Mouse (Mus musculus) left cerebral cortex, adult 18-20 months (tissue): Measurements from ENCODE around the gene Gm15217. TPM values are rescaled to one million over a fixed set of nuclear protein-coding genes. Genes with fewer than 3 reads are reported as not detected.

Experiments
- DNase-seq, 2 experiments: peaks; one replicate each; pipeline ENCODE4 v3.0.0; 2021 to 2022; ENCODE audit warnings: low spot score in 2 of 2, mixed read lengths in 1 of 2
- total RNA-seq, 2 experiments: library from RNA; stranded (reverse); gene quantifications; 2 replicates each; pipeline ENCODE4 v1.2.3; 2021

Gene Gm15217
- total RNA-seq, 2 experiments from 2014 or later = not detected

- DNase-seq = no peak
Measured at GRCm38 (mm10) chr14:46391621-46392170, 12.5 kb downstream of the Gm15217 start.

- no peak for DNase-seq
Measured at GRCm38 (mm10) chr14:46398091-46398695, 19.0 kb downstream of the Gm15217 start.

- DNase-seq = no peak
Measured at GRCm38 (mm10) chr14:46399925-46400324, 20.7 kb downstream of the Gm15217 start.

- no peak for DNase-seq
Measured at GRCm38 (mm10) chr14:46408319-46408718, 29.1 kb downstream of the Gm15217 start.

GRCm38 (mm10) chr14:46409016-46409415 is 29.8 kb downstream of the Gm15217 start:
- no peak for DNase-seq

GRCm38 (mm10) chr14:46410557-46411120 is 31.4 kb downstream of the Gm15217 start:
- DNase-seq = no peak

- DNase-seq = no peak
Measured at GRCm38 (mm10) chr14:46412497-46413000, 33.3 kb downstream of the Gm15217 start.

- no peak for DNase-seq
Measured at GRCm38 (mm10) chr14:46418371-46419097, 39.3 kb downstream of the Gm15217 start.

- DNase-seq = no peak
Measured at GRCm38 (mm10) chr14:46419269-46419668, 40.1 kb downstream of the Gm15217 start.

GRCm38 (mm10) chr14:46421823-46422222 is 42.6 kb downstream of the Gm15217 start:
- no peak for DNase-seq

- DNase-seq = no peak
Measured at GRCm38 (mm10) chr14:46427251-46427650, 48.0 kb downstream of the Gm15217 start.

- no peak for DNase-seq
Measured at GRCm38 (mm10) chr14:46430231-46430630, 51.0 kb downstream of the Gm15217 start.

Other genes starting within 250 kb of the Gm15217 start
- gene Bmp4, start 11.3 kb downstream of the Gm15217 start, total RNA-seq = 1 to 10 TPM; 4.2 to 6.0 TPM